Mouse (Mus musculus) adrenal gland, adult 8-10 months (tissue): ENCODE results near the gene Ptprm. TPM values are rescaled to one million over a fixed set of nuclear protein-coding genes. Genes with fewer than 3 reads are reported as not detected.

Source experiments
- DNase-seq: peaks from one replicate; pipeline ENCODE4 v3.0.0; 2022
- total RNA-seq, 4 experiments: library from RNA; stranded (reverse); gene quantifications; 2 replicates each; pipeline ENCODE4 v1.2.4; 2022

Ptprm gene
- total RNA-seq = 10 to 100 TPM; 24.4 to 35.1 (median 28.6) TPM

- DNase-seq = peak; percentile 84
Observed at GRCm38 (mm10) chr17:67354451-67355011, at the start of gene Ptprm. Gene Ptprm (minus strand): TSS chr17:67354457.

- no peak for DNase-seq
Observed at GRCm38 (mm10) chr17:67396205-67396604, 41.9 kb upstream of the Ptprm start.

DNA sequence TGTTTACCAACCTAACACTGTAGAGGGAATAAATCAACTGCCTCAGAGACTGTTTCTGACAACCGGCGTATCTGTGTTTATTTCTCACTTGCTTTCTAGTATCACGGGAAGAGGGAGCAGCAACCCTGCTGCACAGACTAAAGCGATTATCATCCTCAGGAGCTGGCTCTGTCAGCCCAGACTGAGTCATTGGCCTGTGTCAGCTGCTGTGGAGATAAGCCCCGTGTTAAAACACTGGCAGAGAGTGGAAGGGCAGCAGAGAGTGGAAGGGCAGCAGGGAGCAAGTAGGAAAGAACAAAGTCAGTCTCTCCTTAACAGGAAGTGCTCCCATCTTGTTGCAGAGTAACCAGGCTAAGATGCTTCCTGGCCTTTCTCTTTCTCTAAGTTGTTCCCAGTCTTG lies 36.6 kb upstream of the Ptprm start:
- DNase-seq = peak; percentile 13

DNA sequence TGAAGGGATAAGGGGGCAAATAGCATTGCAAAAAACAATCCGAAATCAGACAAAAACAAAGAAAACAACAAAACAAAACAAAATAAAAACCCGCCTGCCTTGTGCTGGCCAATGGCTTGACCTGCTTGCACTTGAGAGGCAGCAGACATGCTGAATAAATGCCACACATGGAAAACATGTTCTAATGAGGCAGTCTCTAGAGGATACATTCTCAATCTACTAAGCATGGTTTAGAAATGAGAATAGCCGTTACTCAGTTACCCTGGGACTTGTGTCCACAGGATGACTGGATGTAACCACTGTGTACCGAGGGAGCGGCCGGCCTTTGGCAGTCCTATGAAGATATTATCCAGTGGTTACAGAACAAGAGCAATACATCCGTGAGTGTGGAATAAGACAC lies 33.9 kb upstream of the Ptprm start:
- no peak for DNase-seq

DNA sequence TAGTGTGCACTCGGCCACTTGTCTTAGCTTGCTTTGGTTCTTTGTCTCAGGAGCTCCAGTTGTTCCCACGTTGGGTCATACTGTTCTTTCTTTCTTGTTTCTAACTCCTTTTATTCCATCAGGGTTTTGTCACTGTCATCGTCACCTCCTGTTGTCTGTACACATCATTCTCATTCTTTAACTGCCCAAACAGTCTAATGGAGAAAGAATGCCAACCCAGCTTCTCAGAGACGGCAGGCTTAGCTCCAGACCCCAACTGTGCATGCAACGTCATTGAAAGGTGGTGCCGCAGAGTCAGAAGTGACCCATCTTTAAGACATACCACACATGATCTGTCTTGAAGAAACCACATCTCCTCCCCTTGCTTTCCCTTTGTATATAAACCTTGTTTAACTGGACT lies 31.0 kb upstream of the Ptprm start:
- DNase-seq = no peak

DNA sequence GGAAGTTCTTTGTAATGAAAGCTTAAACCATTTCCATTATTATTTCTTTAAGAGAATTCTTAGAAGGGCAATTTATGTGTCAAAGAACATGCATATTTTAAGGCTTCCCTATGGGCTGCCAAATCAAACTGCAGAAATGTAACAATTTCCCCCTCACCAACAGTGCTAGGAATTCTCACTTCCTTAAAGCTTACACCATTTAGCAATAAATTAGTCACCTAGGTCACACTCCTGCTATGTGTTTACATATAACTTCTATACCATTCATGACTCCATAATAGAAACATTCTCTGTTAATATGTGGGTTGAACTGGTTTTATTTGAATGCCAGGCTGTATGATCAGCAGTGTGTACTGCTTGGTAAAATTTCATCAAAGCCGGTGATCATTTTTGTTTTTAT lies 29.4 kb upstream of the Ptprm start:
- DNase-seq = no peak

DNA sequence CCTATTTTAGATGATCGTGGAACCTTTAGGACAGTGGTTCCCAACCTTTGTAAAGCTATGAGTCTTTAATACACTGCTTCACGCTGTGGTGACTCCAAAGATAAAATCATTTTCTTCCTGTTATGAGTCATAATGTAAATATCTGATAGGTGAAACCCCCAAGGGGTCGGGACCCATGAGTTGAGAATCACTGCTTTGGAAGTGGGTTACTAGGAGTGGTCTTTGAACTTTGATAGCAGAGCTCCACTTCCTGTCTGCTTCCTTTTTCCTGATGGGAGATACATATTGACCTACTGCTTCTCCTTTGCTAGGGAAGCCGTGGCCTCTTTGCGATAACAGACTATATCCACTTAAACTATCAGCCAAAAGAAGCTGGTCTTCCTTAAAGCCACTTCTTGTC lies 27.4 kb upstream of the Ptprm start:
- DNase-seq = no peak

DNA sequence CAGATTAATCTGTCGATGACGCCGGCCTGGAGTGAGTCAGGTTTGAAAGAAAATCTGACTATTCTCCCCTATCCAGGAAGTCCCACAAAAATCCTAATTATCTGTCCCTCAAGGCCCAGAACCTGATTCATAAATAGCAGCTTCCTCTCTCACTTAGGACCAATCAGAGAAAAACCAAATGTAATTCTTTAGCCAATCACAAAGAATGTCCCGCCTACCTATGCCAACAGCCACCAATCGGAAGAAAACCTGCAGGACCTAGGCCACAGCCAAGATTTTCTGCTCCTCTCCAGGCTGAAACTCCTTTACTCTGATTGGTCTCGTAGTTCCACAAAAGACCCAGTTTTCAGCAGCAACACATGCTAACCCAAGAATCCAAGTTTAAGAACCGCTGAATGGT lies 13.6 kb upstream of the Ptprm start:
- no peak for DNase-seq

GRCm38 (mm10) chr17:67364491-67364890 lies 10.2 kb upstream of the Ptprm start:
- DNase-seq = no peak

- no peak for DNase-seq
Observed at GRCm38 (mm10) chr17:67363377-67364070, 9.3 kb upstream of the Ptprm start.

GRCm38 (mm10) chr17:67362131-67362530 lies 7.9 kb upstream of the Ptprm start:
- DNase-seq = no peak

DNA sequence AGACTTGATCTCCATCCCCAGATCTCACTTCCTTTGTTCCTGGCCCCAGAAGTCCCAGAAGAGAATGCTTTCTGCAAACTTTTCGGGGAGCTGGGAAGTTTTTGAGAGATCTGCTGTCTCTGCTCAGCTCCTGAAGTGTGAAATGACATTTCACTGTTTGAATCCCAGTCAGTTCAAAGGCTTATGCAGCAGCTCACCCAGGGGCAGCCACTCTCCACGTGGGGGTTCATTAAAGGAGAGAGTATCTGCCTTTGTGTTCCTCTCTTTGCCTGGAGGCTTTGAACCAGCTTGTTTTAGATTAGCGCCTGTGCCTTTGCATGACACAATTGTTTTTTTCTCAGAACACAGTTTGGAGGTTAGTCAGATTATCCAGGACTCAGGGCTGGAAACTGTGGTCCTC lies 6.3 kb upstream of the Ptprm start:
- DNase-seq = no peak

GRCm38 (mm10) chr17:67359578-67359977 lies 5.3 kb upstream of the Ptprm start:
- DNase-seq = no peak

- DNase-seq = no peak
Observed at GRCm38 (mm10) chr17:67358541-67358940, 4.3 kb upstream of the Ptprm start.

GRCm38 (mm10) chr17:67357191-67357590 lies 2.9 kb upstream of the Ptprm start:
- no peak for DNase-seq

GRCm38 (mm10) chr17:67355251-67355650 lies 994 bp upstream of the Ptprm start:
- no peak for DNase-seq

DNA sequence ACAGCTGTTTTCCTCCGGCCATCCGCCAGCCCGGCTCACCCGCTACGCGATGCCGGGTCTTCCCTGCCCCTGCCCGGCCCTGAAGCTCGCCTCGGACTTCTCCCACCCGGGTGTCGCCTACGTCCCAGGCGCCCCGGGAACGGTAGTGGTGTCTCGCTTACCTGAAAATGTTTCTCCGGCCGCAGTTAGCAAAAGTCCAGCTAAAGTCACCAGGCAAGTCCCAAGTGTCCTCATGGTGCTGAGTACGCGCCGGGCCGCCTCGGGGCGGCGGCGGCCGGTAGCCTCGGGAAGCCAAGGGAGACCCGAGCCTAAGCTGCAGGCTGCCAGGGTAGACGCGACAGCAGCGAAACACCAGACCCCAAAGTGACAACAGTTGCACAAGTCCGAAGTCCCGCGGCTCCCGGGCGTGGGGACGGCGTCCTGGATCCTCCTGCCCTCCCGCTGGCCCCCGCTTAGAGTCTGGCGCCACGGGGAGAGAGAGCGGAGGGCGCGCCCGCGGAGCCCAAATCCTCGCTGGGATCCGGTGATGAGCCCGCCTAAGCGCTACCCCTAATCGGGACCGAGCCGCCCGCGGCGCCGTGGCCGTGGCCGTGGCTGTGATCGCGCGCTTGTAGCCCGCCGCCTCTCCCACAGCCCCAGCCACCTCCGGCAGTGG lies 334 bp downstream of the Ptprm start:
- no peak for DNase-seq

DNA sequence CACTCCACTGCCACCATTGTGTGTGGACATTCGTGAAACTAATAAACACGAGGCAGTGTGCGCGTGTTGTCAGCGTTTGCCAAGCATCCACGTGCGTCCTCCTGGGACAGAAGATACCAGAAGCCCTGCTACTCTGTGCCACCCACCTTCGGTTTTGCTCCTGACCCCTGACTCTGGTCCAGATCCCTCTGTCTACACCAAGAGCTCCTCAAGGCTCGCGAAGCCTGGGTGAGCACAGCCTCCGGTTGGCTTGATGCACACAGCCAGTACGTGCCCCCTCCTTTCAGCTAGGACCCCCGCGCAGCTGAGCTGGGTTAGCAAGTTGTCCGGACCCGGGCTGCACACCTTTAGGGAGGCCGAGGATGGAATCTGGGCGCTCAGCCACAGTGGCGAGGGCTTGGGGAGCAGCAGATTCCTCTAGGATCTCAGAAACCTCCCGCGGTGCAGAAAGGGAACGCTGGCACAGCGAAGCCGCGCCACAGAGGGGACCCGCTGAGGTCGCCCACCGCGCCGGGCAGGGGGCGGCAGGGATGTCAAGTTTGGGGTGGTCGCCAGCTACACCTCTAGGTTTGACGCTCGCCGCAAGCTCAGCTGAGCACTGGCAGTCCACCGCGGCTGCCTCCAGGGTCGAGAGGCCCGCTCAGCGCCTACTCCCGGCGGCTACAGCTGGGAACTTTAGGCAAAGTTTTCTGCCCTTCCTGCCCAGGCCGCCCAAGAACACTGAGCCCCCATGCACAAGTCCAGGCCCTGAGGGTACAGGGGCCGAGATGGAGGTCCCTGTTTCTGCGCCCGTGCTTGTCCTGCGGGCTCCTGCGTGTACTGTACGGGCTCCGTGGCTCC lies 1.1 kb downstream of the Ptprm start:
- peak; percentile 34 for DNase-seq

GRCm38 (mm10) chr17:67351423-67351822 lies 2.8 kb downstream of the Ptprm start:
- no peak for DNase-seq

DNA sequence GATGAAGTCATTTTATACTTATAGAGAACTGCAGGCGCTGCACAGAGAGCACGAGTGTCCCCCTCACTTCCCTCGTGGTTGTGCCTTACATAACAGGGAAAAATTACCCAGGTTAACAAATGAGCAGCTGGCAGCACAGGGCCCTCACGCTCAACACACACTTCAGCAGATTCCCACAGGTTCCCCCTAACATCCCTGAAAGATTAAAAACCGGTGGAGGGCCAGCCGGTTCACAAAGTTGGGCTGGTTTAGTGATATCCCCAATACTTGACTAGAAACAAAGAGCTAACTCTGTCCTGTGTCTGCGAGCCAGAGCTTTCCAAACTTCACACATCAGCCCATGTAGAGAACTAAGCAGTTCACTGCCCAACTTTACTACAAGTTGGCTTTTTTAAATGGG lies 3.7 kb downstream of the Ptprm start:
- DNase-seq = no peak

DNA sequence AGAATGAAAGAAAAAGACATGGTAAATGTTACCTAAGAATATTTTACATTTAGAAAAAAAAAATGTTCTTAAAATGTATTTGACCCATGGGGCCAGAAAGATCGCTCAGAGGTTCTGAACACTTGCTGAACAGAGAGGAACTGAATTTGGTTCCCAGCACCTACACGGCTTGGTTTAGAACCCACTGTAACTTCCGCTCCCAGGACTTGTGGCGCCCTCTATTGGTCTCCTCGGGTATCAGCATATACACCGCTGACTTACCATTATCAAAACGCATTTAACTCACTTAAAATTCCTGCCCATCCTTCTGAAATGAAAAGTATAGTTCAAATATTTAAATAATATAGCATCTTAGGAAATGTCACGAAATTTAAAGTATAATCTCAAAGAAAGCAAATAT lies 4.7 kb downstream of the Ptprm start:
- no peak for DNase-seq

DNA sequence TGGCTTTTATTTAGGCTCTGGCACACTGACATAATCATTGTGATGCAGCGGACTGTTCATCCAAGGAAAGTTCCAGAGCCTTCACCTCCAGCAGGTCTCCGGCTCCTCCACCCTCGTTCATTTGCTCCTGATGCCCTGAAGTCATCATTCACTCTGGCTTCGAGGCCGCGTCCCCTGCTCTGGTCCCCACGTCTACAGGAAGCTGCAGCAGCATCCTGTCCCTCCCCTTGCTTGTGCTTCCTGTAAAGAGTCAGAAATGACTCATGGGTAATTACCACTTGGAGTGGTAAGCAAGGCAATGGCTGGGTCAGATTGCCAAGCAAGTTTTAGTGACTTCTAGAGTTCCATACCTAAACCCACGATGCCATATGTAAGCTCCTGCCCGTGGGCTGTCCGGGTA lies 7.3 kb downstream of the Ptprm start:
- DNase-seq = no peak

DNA sequence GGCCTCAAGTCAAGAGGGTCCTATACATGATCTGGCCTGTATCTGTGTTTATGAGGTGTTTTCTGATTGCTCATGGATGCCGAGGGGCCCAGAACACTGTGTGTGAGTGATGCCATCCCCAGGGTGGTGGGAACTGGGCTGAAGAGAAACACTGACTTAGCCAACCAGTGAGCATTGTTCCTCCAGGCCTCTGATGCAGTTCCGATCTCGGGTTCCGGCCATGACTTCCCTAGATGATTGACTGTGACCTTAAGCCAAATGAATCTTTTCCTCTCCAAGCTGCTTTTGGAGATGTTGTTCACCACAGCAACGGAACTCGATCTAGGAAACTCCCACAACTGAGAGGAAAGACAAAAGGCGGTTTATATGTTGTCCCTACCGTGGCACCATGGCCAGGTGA lies 9.1 kb downstream of the Ptprm start:
- no peak for DNase-seq
